In the genomic region with DNA sequence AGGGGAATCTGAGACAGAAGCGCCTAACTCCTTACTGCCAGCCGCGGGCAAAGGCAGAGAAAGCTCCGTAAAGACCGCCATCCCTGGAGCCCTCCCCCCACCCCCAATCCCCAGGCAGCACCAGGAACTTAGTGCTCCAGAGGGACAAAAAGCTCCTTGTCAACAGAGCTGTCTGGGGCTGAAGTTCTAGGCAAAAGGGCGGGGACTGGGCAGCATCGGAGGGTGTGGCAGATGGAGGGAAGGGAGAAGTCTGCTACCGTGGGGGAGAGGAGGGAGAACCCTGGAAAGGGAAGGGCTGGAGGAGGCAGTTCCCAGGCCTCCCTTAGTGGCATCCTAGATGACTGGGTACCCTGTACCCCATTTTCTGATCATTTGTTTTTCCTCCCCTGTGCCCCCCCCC, we compare ENCODE assay signal across 10 mouse cellular contexts. TPM values are rescaled to one million over a fixed set of nuclear protein-coding genes. Genes with fewer than 3 reads are reported as not detected.
DNase-seq lines count a peak whose midpoint lies in the region; ATAC-seq and TF ChIP-seq lines count a peak whose summit lies in the region.
"Had no signal": no experiment of that assay in that cellular context is flagged by ENCODE, and none has a peak within 500 bp of the region (broad histone marks: within the 10 kb centered on the region; RNA-seq: fewer than 3 reads in every experiment).

No protein-coding gene starts in this region.

- no peak for TF ChIP-seq POLR2A in kidney, adult 2 months (IDR thresholded peaks at IDR 0.05; ENCODE audit: low read depth, low read length)

- no peak for TF ChIP-seq CTCF in kidney, adult 2 months (conservative IDR thresholded peaks at IDR 0.05; ENCODE audit: insufficient read depth, insufficient read length, low read depth, low read length)

- no peak for ATAC-seq in kidney, embryonic 15.5 days (replicated peaks; ENCODE audit: low FRiP score)
- ATAC-seq in embryonic facial prominence, embryonic 11.5 days (replicated peaks; ENCODE audit: insufficient number of reproducible peaks, low FRiP score, low TSS enrichment, low read depth), result no peak
- ATAC-seq in intestine, embryonic 15.5 days, result peak; percentile 61
- no peak for ATAC-seq in liver, embryonic 11.5 days (replicated peaks; ENCODE audit: low FRiP score)

- no peaks in the 10 kb centered on the region for H3K9me3 ChIP-seq in kidney, embryonic 15.5 days (replicated peaks)
- no peaks in the 10 kb centered on the region for H3K9me3 ChIP-seq in embryonic facial prominence, embryonic 11.5 days (replicated peaks; ENCODE audit: control insufficient read depth, low read length)
- no peaks in the 10 kb centered on the region for H3K9me3 ChIP-seq in intestine, embryonic 15.5 days
- no peaks in the 10 kb centered on the region for H3K9me3 ChIP-seq in liver, embryonic 11.5 days (ENCODE audit: control insufficient read depth, low read length)

- H3K36me3 ChIP-seq in kidney, embryonic 15.5 days, result peaks cover 19% of the 10 kb centered on the region; the same call in 1 of the 2 replicates
- no peaks in the 10 kb centered on the region for H3K36me3 ChIP-seq in embryonic facial prominence, embryonic 11.5 days (replicated peaks; ENCODE audit: control insufficient read depth, insufficient read depth, low read depth, low read length)
- H3K36me3 ChIP-seq in intestine, embryonic 15.5 days, result no peaks in the 10 kb centered on the region
- no peaks in the 10 kb centered on the region for H3K36me3 ChIP-seq in liver, embryonic 11.5 days (ENCODE audit: control insufficient read depth, insufficient read depth, low read length)
- H3K36me3 ChIP-seq in kidney, adult 2 months (ENCODE audit: control insufficient read depth, insufficient read depth, low read length), result no peaks in the 10 kb centered on the region

- H3K4me3 ChIP-seq in kidney, embryonic 15.5 days (replicated peaks), result no peak overlapping the region
- no peak overlapping the region for H3K4me3 ChIP-seq in embryonic facial prominence, embryonic 11.5 days (ENCODE audit: low read depth, low read length)
- no peak overlapping the region for H3K4me3 ChIP-seq in intestine, embryonic 15.5 days (replicated peaks)
- no peak overlapping the region for H3K4me3 ChIP-seq in liver, embryonic 11.5 days (ENCODE audit: low read depth, low read length)
- no peak overlapping the region for H3K4me3 ChIP-seq in kidney, adult 2 months (ENCODE audit: insufficient read depth, low read depth, low read length)

- H3K27ac ChIP-seq in kidney, embryonic 15.5 days, result no peak overlapping the region
- H3K27ac ChIP-seq in embryonic facial prominence, embryonic 11.5 days (replicated peaks; ENCODE audit: low read depth, low read length), result no peak overlapping the region
- no peak overlapping the region for H3K27ac ChIP-seq in intestine, embryonic 15.5 days
- H3K27ac ChIP-seq in liver, embryonic 11.5 days (ENCODE audit: low read depth, low read length), result no peak overlapping the region
- no peak overlapping the region for H3K27ac ChIP-seq in kidney, adult 2 months (ENCODE audit: insufficient read depth, low read depth, low read length)

- H3K9ac ChIP-seq in kidney, embryonic 15.5 days, result no peak overlapping the region
- H3K9ac ChIP-seq in embryonic facial prominence, embryonic 11.5 days (replicated peaks; ENCODE audit: low read length), result no peak overlapping the region
- H3K9ac ChIP-seq in intestine, embryonic 15.5 days, result no peak overlapping the region
- no peak overlapping the region for H3K9ac ChIP-seq in liver, embryonic 11.5 days (ENCODE audit: low read depth, low read length)

- no peak for DNase-seq in kidney, adult 8-10 months
- DNase-seq in embryonic facial prominence, embryonic 11.5 days (ENCODE audit: low spot score), result peak; percentile 35
- DNase-seq in retina, embryonic 14.5 days (ENCODE audit: low spot score), result peak; percentile 16
- DNase-seq in liver, embryonic 11.5 days (ENCODE audit: low spot score), result no peak
- no peak for DNase-seq in spleen, postnatal 10 days (ENCODE audit: low spot score in 2 of 2)
- no peak for DNase-seq in kidney, adult 2 months
- DNase-seq: lung, adult 2 months; spleen, adult 18-20 months had no signal

- H3K27me3 ChIP-seq in kidney, embryonic 15.5 days, result peaks cover 36% of the 10 kb centered on the region
- peaks cover 21% of the 10 kb centered on the region for H3K27me3 ChIP-seq in embryonic facial prominence, embryonic 11.5 days (ENCODE audit: control insufficient read depth, insufficient read depth, low read length)
- H3K27me3 ChIP-seq in intestine, embryonic 15.5 days (replicated peaks), result peaks cover 11% of the 10 kb centered on the region; the same call in 1 of the 2 replicates
- peaks cover 93% of the 10 kb centered on the region for H3K27me3 ChIP-seq in liver, embryonic 11.5 days (replicated peaks; ENCODE audit: control insufficient read depth, insufficient read depth, low read length)
- no peaks in the 10 kb centered on the region for H3K27me3 ChIP-seq in kidney, adult 2 months (replicated peaks; ENCODE audit: control insufficient read depth, insufficient read depth, low read length)

- peaks cover 46% of the 10 kb centered on the region for H3K4me1 ChIP-seq in kidney, embryonic 15.5 days
- H3K4me1 ChIP-seq in embryonic facial prominence, embryonic 11.5 days (ENCODE audit: control insufficient read depth, insufficient read depth, low read length), result peaks cover 18% of the 10 kb centered on the region
- H3K4me1 ChIP-seq in intestine, embryonic 15.5 days (replicated peaks), result peaks cover 33% of the 10 kb centered on the region
- H3K4me1 ChIP-seq in liver, embryonic 11.5 days (replicated peaks; ENCODE audit: control insufficient read depth, insufficient read depth, low read length), result peaks cover 19% of the 10 kb centered on the region
- H3K4me1 ChIP-seq in kidney, adult 2 months (ENCODE audit: control insufficient read depth, insufficient read depth, low read length), result peaks cover 2% of the 10 kb centered on the region; the same call in 1 of the 2 replicates

- 11% methylated on average over 8 of the region's 8 CpGs for WGBS in kidney, embryonic 15.5 days
- 5% methylated on average over 8 of the region's 8 CpGs for WGBS in embryonic facial prominence, embryonic 11.5 days
- WGBS in intestine, embryonic 15.5 days, result 13% methylated on average over 8 of the region's 8 CpGs
- WGBS in liver, embryonic 11.5 days, result 9% methylated on average over 8 of the region's 8 CpGs
- WGBS in kidney, adult 2 months, result 26% methylated on average over 8 of the region's 8 CpGs

- peak overlapping the region; percentile 14; the same call in 1 of the 2 replicates for H3K4me2 ChIP-seq in kidney, embryonic 15.5 days
- no peak overlapping the region for H3K4me2 ChIP-seq in embryonic facial prominence, embryonic 11.5 days (ENCODE audit: low read depth, low read length)
- H3K4me2 ChIP-seq in intestine, embryonic 15.5 days (replicated peaks), result peak overlapping the region; percentile 83
- H3K4me2 ChIP-seq in liver, embryonic 11.5 days, result no peak overlapping the region

RNA-seq across cellular contexts. Expression of a gene that starts 8.7 kb away (rescaled TPM):
- polyA plus RNA-seq in kidney, embryonic 15.5 days (2015; fragmentation: Nextera tagmentation; extraction: Ambion mirVana), result 3.1 and 3.2 TPM in 2 replicates
- 4.0 and 4.8 TPM in 2 replicates for polyA plus RNA-seq in embryonic facial prominence, embryonic 11.5 days (2014; fragmentation: Nextera tagmentation; extraction: Ambion mirVana)
- polyA plus RNA-seq in intestine, embryonic 15.5 days (2015; fragmentation: Nextera tagmentation; extraction: Ambion mirVana), result 2.7 and 4.2 TPM in 2 replicates
- polyA plus RNA-seq in liver, embryonic 11.5 days (2014; fragmentation: Nextera tagmentation; extraction: Ambion mirVana), result 1.5 and 2.1 TPM in 2 replicates
- polyA plus RNA-seq in kidney, adult 2 months (2012; rRNA removed), result 1.1 and 1.3 TPM in 2 replicates

RNA-seq across cellular contexts. Expression of a gene that starts 26.9 kb away (rescaled TPM):
- 72.9 and 73.7 TPM in 2 replicates for polyA plus RNA-seq in kidney, embryonic 15.5 days (2015; fragmentation: Nextera tagmentation; extraction: Ambion mirVana)
- 84.7 and 88.7 TPM in 2 replicates for polyA plus RNA-seq in embryonic facial prominence, embryonic 11.5 days (2014; fragmentation: Nextera tagmentation; extraction: Ambion mirVana)
- 40.1 and 43.4 TPM in 2 replicates for polyA plus RNA-seq in intestine, embryonic 15.5 days (2015; fragmentation: Nextera tagmentation; extraction: Ambion mirVana)
- polyA plus RNA-seq in liver, embryonic 11.5 days (2014; fragmentation: Nextera tagmentation; extraction: Ambion mirVana), result 32.4 and 36.0 TPM in 2 replicates
- polyA plus RNA-seq in kidney, adult 2 months (2012; rRNA removed), result 16.3 and 18.5 TPM in 2 replicates

RNA-seq across cellular contexts. Expression of a gene that starts 57.1 kb away (rescaled TPM):
- polyA plus RNA-seq in kidney, embryonic 15.5 days (2015; fragmentation: Nextera tagmentation; extraction: Ambion mirVana), result 12.6 and 14.5 TPM in 2 replicates
- 6.9 and 8.3 TPM in 2 replicates for polyA plus RNA-seq in embryonic facial prominence, embryonic 11.5 days (2014; fragmentation: Nextera tagmentation; extraction: Ambion mirVana)
- 15.4 and 16.3 TPM in 2 replicates for polyA plus RNA-seq in intestine, embryonic 15.5 days (2015; fragmentation: Nextera tagmentation; extraction: Ambion mirVana)
- 9.6 and 10.1 TPM in 2 replicates for polyA plus RNA-seq in liver, embryonic 11.5 days (2014; fragmentation: Nextera tagmentation; extraction: Ambion mirVana)
- polyA plus RNA-seq in kidney, adult 2 months (2012; rRNA removed), result 41.5 and 56.7 TPM in 2 replicates

RNA-seq across cellular contexts. Expression of a gene that starts 59.4 kb away (rescaled TPM):
- 16.9 and 22.4 TPM in 2 replicates for polyA plus RNA-seq in kidney, embryonic 15.5 days (2015; fragmentation: Nextera tagmentation; extraction: Ambion mirVana)
- 9.7 and 12.6 TPM in 2 replicates for polyA plus RNA-seq in embryonic facial prominence, embryonic 11.5 days (2014; fragmentation: Nextera tagmentation; extraction: Ambion mirVana)
- 417 and 490 TPM in 2 replicates for polyA plus RNA-seq in intestine, embryonic 15.5 days (2015; fragmentation: Nextera tagmentation; extraction: Ambion mirVana)
- 1.7 TPM in 2 replicates for polyA plus RNA-seq in liver, embryonic 11.5 days (2014; fragmentation: Nextera tagmentation; extraction: Ambion mirVana)
- polyA plus RNA-seq in kidney, adult 2 months (2012; rRNA removed), result 107 and 124 TPM in 2 replicates

Comparison
In these comparisons a context has a peak if more than half of its experiments do, and no peak if none do; other contexts are left out.
1. H3K4me2 ChIP-seq: peak in kidney, embryonic 15.5 days (single experiment) and intestine, embryonic 15.5 days (single experiment); none in embryonic facial prominence, embryonic 11.5 days (single experiment) and liver, embryonic 11.5 days (single experiment).
2. DNase-seq: peak in embryonic facial prominence, embryonic 11.5 days (single experiment) and retina, embryonic 14.5 days (single experiment); none in kidney, adult 8-10 months (0 of 2), liver, embryonic 11.5 days (single experiment), spleen, postnatal 10 days (0 of 2) and kidney, adult 2 months (single experiment).